Mouse (Mus musculus): ENCODE results near the gene Crebl2. TPM values are rescaled to one million over a fixed set of nuclear protein-coding genes. Genes with fewer than 3 reads are reported as not detected.

The Crebl2 gene
- total and polyA plus RNA-seq, 3 experiments = 1.5 to 3.7 TPM; not detected in 1

- Histone ChIP-seq H3K4me1 (ENCODE audit: control insufficient read depth in 1 of 2, insufficient read depth in 2 of 2, low read length in 2 of 2) (peaks cover 0 to 2% of the 10 kb centered on the region in 2 experiments; a peak in 1 of 4 replicates), H3K9ac (ENCODE audit: control insufficient read depth, low read depth, low read length, poor library complexity, severe bottlenecking) (peak overlapping the region; percentile 74), H3K36me3 (ENCODE audit: control insufficient read depth in 1 of 2, insufficient read depth in 2 of 2, low read length in 2 of 2) (peaks cover 0 to 4% of the 10 kb centered on the region in 2 experiments; a peak in 2 of 4 replicates), H3K9me3 (replicated peaks; ENCODE audit: insufficient read depth, low read length) (no peaks in the 10 kb centered on the region), H3K27ac (ENCODE audit: control insufficient read depth, low read depth, low read length) (peak overlapping the region; percentile 12), H3K4me3 (ENCODE audit: control insufficient read depth in 1 of 2, insufficient read depth in 1 of 2, low read depth in 2 of 2, low read length in 2 of 2) (peak overlapping the region; percentile 73 to 78), H3K27me3 (ENCODE audit: control insufficient read depth in 1 of 2, insufficient read depth in 2 of 2, low read length in 2 of 2) (no peaks in the 10 kb centered on the region), H3K79me2 (ENCODE audit: control insufficient read depth, insufficient read depth, low read length, poor library complexity) (peaks cover 2% of the 10 kb centered on the region; the same call in 1 of the 2 replicates)
- peak; percentile 54 for DNase-seq (ENCODE audit: low read depth, low spot score)
- no peak for TF ChIP-seq USF2 (IDR thresholded peaks at IDR 0.05; ENCODE audit: borderline replicate concordance in 1 of 2, insufficient read depth in 1 of 2, low read depth in 1 of 2, low read length in 2 of 2)
- TF ChIP-seq ZNF384 (IDR thresholded peaks at IDR 0.05; ENCODE audit: low read depth, low read length) = peak; percentile 94
- TF ChIP-seq POLR2A (IDR thresholded peaks at IDR 0.05; ENCODE audit: control insufficient read depth in 1 of 2, insufficient read depth in 1 of 2, low read depth in 1 of 2, low read length in 2 of 2, poor library complexity in 1 of 2) = no peak
- TF ChIP-seq TAL1 (IDR thresholded peaks at IDR 0.05; ENCODE audit: low read length) = no peak
Observed at GRCm38 (mm10) chr6:134830776-134831175, 822 bp downstream of the Crebl2 start.

GRCm38 (mm10) chr6:134834585-134835251 is 4.8 kb downstream of the Crebl2 start:
- Histone ChIP-seq H3K4me1 (ENCODE audit: control insufficient read depth in 1 of 2, insufficient read depth in 2 of 2, low read length in 2 of 2) (peaks cover 8 to 13% of the 10 kb centered on the region in 2 experiments), H3K4me3 (ENCODE audit: control insufficient read depth in 1 of 2, insufficient read depth in 1 of 2, low read depth in 2 of 2, low read length in 2 of 2) (no peak overlapping the region), H3K36me3 (ENCODE audit: control insufficient read depth in 1 of 2, insufficient read depth in 2 of 2, low read length in 2 of 2) (peaks cover 0 to 15% of the 10 kb centered on the region in 2 experiments; a peak in 2 of 4 replicates), H3K27me3 (ENCODE audit: control insufficient read depth in 1 of 2, insufficient read depth in 2 of 2, low read length in 2 of 2) (no peaks in the 10 kb centered on the region), H3K9me3 (replicated peaks; ENCODE audit: insufficient read depth, low read length) (no peaks in the 10 kb centered on the region), H3K79me2 (ENCODE audit: control insufficient read depth, insufficient read depth, low read length, poor library complexity) (peaks cover 2% of the 10 kb centered on the region; the same call in 1 of the 2 replicates), H3K27ac (ENCODE audit: control insufficient read depth, low read depth, low read length) (no peak overlapping the region), H3K9ac (ENCODE audit: control insufficient read depth, low read depth, low read length, poor library complexity, severe bottlenecking) (no peak overlapping the region)
- TF ChIP-seq MYC (IDR thresholded peaks at IDR 0.05; ENCODE audit: low read depth, low read length) (no peak), USF1 (IDR thresholded peaks at IDR 0.05; ENCODE audit: low read depth, low read length) (no peak), MEF2A (IDR thresholded peaks at IDR 0.05; ENCODE audit: extremely low read depth, insufficient replicate concordance, low read depth, low read length, poor library complexity, severe bottlenecking) (no peak), HCFC1 (IDR thresholded peaks at IDR 0.05; ENCODE audit: low read depth, low read length) (no peak), BHLHE40 (IDR thresholded peaks at IDR 0.05; ENCODE audit: borderline replicate concordance, low read depth, low read length) (no peak), POLR2A (IDR thresholded peaks at IDR 0.05; ENCODE audit: control insufficient read depth in 1 of 2, insufficient read depth in 1 of 2, low read depth in 1 of 2, low read length in 2 of 2, poor library complexity in 1 of 2) (no peak), ZC3H11A (IDR thresholded peaks at IDR 0.05; ENCODE audit: low read depth, low read length) (no peak)
- DNase-seq (ENCODE audit: low read depth, low spot score) = no peak

- TF ChIP-seq EP300 (IDR thresholded peaks at IDR 0.05; ENCODE audit: low read depth in 1 of 2, low read length in 2 of 2) = peak in 1 of 2 experiments; percentile 6; a peak in 1 of 4 replicates
- no peak for TF ChIP-seq ELF1 (IDR thresholded peaks at IDR 0.05; ENCODE audit: low read depth, low read length)
- no peak for TF ChIP-seq TAL1 (IDR thresholded peaks at IDR 0.05; ENCODE audit: low read length)
- TF ChIP-seq GATA1 (IDR thresholded peaks at IDR 0.05; ENCODE audit: low read depth, low read length) = 0 out of 2 replicates have a peak, but pooled peaks have one; percentile 28
- Histone ChIP-seq H3K79me2 (ENCODE audit: control insufficient read depth, insufficient read depth, low read length, poor library complexity) (no peaks in the 10 kb centered on the region), H3K4me3 (ENCODE audit: control insufficient read depth in 1 of 2, insufficient read depth in 1 of 2, low read depth in 2 of 2, low read length in 2 of 2) (no peak overlapping the region), H3K9me3 (replicated peaks; ENCODE audit: insufficient read depth, low read length) (no peaks in the 10 kb centered on the region), H3K36me3 (ENCODE audit: control insufficient read depth in 1 of 2, insufficient read depth in 2 of 2, low read length in 2 of 2) (peaks cover 0 to 10% of the 10 kb centered on the region in 2 experiments; a peak in 2 of 4 replicates), H3K9ac (ENCODE audit: control insufficient read depth, low read depth, low read length, poor library complexity, severe bottlenecking) (no peak overlapping the region), H3K27ac (ENCODE audit: control insufficient read depth, low read depth, low read length) (no peak overlapping the region), H3K27me3 (ENCODE audit: control insufficient read depth in 1 of 2, insufficient read depth in 2 of 2, low read length in 2 of 2) (no peaks in the 10 kb centered on the region), H3K4me1 (ENCODE audit: control insufficient read depth in 1 of 2, insufficient read depth in 2 of 2, low read length in 2 of 2) (peaks cover 6 to 13% of the 10 kb centered on the region in 2 experiments)
- DNase-seq (ENCODE audit: low read depth, low spot score) = no peak
Observed at GRCm38 (mm10) chr6:134838111-134838510, 8.2 kb downstream of the Crebl2 start.
